Mouse (Mus musculus) forebrain, postnatal 0 days (tissue): ENCODE measurements around the gene Zranb2. TPM values are rescaled to one million over a fixed set of nuclear protein-coding genes. Genes with fewer than 3 reads are reported as not detected.

ENCODE experiments used
- ATAC-seq: fragments of 200-750 bp; cut with Nextera tagmentation; 2 replicates; pipeline ENCODE4 v1.8.0; 2017; ENCODE audit warnings: mild to moderate bottlenecking, moderate library complexity
- DNase-seq: peaks from one replicate; pipeline ENCODE4 v3.0.0-alpha.2; 2015
- H3K27ac ChIP-seq: fragments of 300-500 bp; sonication (generic); 2 replicates; pipeline ENCODE4 v1.5.1; 2014; ENCODE audit warnings: low read depth, mild to moderate bottlenecking, antibody characterized with exemption, low read length, moderate library complexity, mixed read lengths
- H3K27me3 ChIP-seq: fragments of 300-500 bp; sonication (generic); 2 replicates; pipeline ENCODE4 v1.6.1; 2014; ENCODE audit warnings: mild to moderate bottlenecking, low read length, mixed read lengths; ENCODE audit not compliant: insufficient read depth
- H3K36me3 ChIP-seq: fragments of 300-500 bp; sonication (generic); 2 replicates; pipeline ENCODE4 v1.6.1; 2014; ENCODE audit warnings: mild to moderate bottlenecking, moderate library complexity; ENCODE audit not compliant: insufficient read depth
- H3K4me1 ChIP-seq: fragments of 300-500 bp; sonication (generic); 2 replicates; pipeline ENCODE4 v1.6.1; 2014; ENCODE audit warnings: antibody characterized with exemption; ENCODE audit not compliant: insufficient read depth
- H3K4me2 ChIP-seq: fragments of 300-500 bp; sonication (generic); 2 replicates; pipeline ENCODE4 v1.6.1; 2014; ENCODE audit warnings: low read depth, mild to moderate bottlenecking, moderate library complexity
- H3K4me3 ChIP-seq: fragments of 300-500 bp; sonication (generic); 2 replicates; pipeline ENCODE4 v1.5.1; 2014; ENCODE audit warnings: low read depth, low read length, mixed read lengths
- H3K9ac ChIP-seq: fragments of 300-500 bp; sonication (generic); 2 replicates; pipeline ENCODE4 v1.6.1; 2014; ENCODE audit warnings: mild to moderate bottlenecking
- H3K9me3 ChIP-seq: fragments of 300-500 bp; sonication (generic); 2 replicates; pipeline ENCODE4 v1.6.1; 2016; ENCODE audit warnings: low read length
- CTCF ChIP-seq: sonication (generic); IDR thresholded peaks from 2 replicates; pipeline ENCODE4 v1.5.1; 2016; ENCODE audit warnings: antibody characterized with exemption, control low read depth, low read depth
- WGBS: fragments of 180-500 bp; shearing (Covaris S2); extraction: QIAGEN DNeasy Blood & Tissue Kit; methylation state at CpG from one replicate; pipeline ENCODE4 v1.1.7; 2014; 5-methylcytosine and 5-hydroxymethylcytosine counted together
- polyA plus RNA-seq: library from polyadenylated mRNA; unstranded; fragments of >200 nt; fragmentation: Nextera tagmentation; extraction: Ambion mirVana; gene quantifications from 2 replicates; pipeline ENCODE4 v1.2.1, GENCODE M21; 2015
- total RNA-seq: library from RNA; depleted of rRNA; stranded (reverse); fragments of >200 nt; gene quantifications from 2 replicates; pipeline ENCODE4 v1.2.3, GENCODE M21; 2014

Zranb2 gene
- total and polyA plus RNA-seq, 2 experiments from 2014 or later = 82.6 to 109 TPM

- DNase-seq (peak; percentile 37), ATAC-seq (peak; percentile 84)
- peak within 1 kb of the TSS; percentile 48 for H3K4me3 ChIP-seq
- no peaks in the 10 kb centered on the region for H3K36me3 ChIP-seq
- H3K27me3 ChIP-seq = peaks cover 28% of the 10 kb centered on the region
- TF ChIP-seq CTCF = no peak
- H3K27ac ChIP-seq = no peak within 1 kb of the TSS
- WGBS = 2% methylated on average over 83 of the region's 84 CpGs
- no peaks in the 10 kb centered on the region for H3K9me3 ChIP-seq
- H3K4me1 ChIP-seq = peaks cover 3% of the 10 kb centered on the region; the same call in 1 of the 2 replicates
- H3K4me2 ChIP-seq = peak within 1 kb of the TSS; percentile 86
- H3K9ac ChIP-seq = peak within 1 kb of the TSS; percentile 54
Observed at GRCm38 (mm10) chr3:157566725-157567565, 33.0 kb downstream of the Zranb2 start, which contains the start of gene Ptger3. Gene Ptger3 (plus strand): TSS chr3:157566892.

GRCm38 (mm10) chr3:157567566-157568132 is 33.7 kb downstream of the Zranb2 start:
- Histone ChIP-seq H3K9ac (peak overlapping the region; percentile 54; the same call in 1 of the 2 replicates), H3K27me3 (peaks cover 28% of the 10 kb centered on the region), H3K4me2 (peak overlapping the region; percentile 86), H3K36me3 (no peaks in the 10 kb centered on the region), H3K4me3 (peak overlapping the region; percentile 48), H3K4me1 (peaks cover 3% of the 10 kb centered on the region; the same call in 1 of the 2 replicates), H3K27ac (no peak overlapping the region), H3K9me3 (no peaks in the 10 kb centered on the region)
- DNase-seq (no peak), ATAC-seq (peak; percentile 3; the same call in 1 of the 2 replicates)
- TF ChIP-seq CTCF = no peak
- 3% methylated on average over 34 of the region's 34 CpGs for WGBS

GRCm38 (mm10) chr3:157572011-157572410 is 38.1 kb downstream of the Zranb2 start:
- no peak for TF ChIP-seq CTCF
- Histone ChIP-seq H3K27me3 (peaks cover 19% of the 10 kb centered on the region), H3K4me3 (no peak overlapping the region), H3K4me1 (peaks cover 3% of the 10 kb centered on the region; the same call in 1 of the 2 replicates), H3K4me2 (no peak overlapping the region), H3K9ac (no peak overlapping the region), H3K9me3 (no peaks in the 10 kb centered on the region), H3K27ac (no peak overlapping the region), H3K36me3 (no peaks in the 10 kb centered on the region)
- ATAC-seq (no peak), DNase-seq (no peak)
- WGBS = 80% methylated on average over 6 of the region's 6 CpGs

- H3K4me1 ChIP-seq = no peaks in the 10 kb centered on the region
- H3K27me3 ChIP-seq = no peaks in the 10 kb centered on the region
- TF ChIP-seq CTCF = no peak
- H3K9me3 ChIP-seq = no peaks in the 10 kb centered on the region
- H3K4me3 ChIP-seq = no peak overlapping the region
- no peak for DNase-seq
- no peak overlapping the region for H3K9ac ChIP-seq
- no peak for ATAC-seq
- H3K36me3 ChIP-seq = no peaks in the 10 kb centered on the region
- 77% methylated on average over 9 of the region's 9 CpGs for WGBS
- H3K27ac ChIP-seq = no peak overlapping the region
- H3K4me2 ChIP-seq = no peak overlapping the region
Observed at GRCm38 (mm10) chr3:157575441-157576342, 41.7 kb downstream of the Zranb2 start.

- no peak overlapping the region for H3K4me2 ChIP-seq
Observed at GRCm38 (mm10) chr3:157576343-157576722, 42.4 kb downstream of the Zranb2 start.

GRCm38 (mm10) chr3:157576862-157577261 is 42.9 kb downstream of the Zranb2 start:
- Histone ChIP-seq H3K27me3 (no peaks in the 10 kb centered on the region), H3K27ac (no peak overlapping the region), H3K4me2 (no peak overlapping the region), H3K4me3 (no peak overlapping the region), H3K36me3 (no peaks in the 10 kb centered on the region), H3K9me3 (no peaks in the 10 kb centered on the region), H3K9ac (no peak overlapping the region), H3K4me1 (no peaks in the 10 kb centered on the region)
- DNase-seq = no peak
- ATAC-seq = no peak
- TF ChIP-seq CTCF = no peak
- WGBS = 83% methylated on average over 1 of the region's 1 CpGs

More at GRCm38 (mm10) chr3:157576343-157576722, 42.4 kb downstream of the Zranb2 start:
- Histone ChIP-seq H3K4me3 (no peak overlapping the region), H3K9ac (no peak overlapping the region), H3K4me1 (no peaks in the 10 kb centered on the region), H3K27ac (no peak overlapping the region), H3K36me3 (no peaks in the 10 kb centered on the region), H3K9me3 (no peaks in the 10 kb centered on the region), H3K27me3 (no peaks in the 10 kb centered on the region)
- no peak for TF ChIP-seq CTCF
- no peak for DNase-seq
- ATAC-seq = no peak
- WGBS = 68% methylated on average over 1 of the region's 1 CpGs
